Mouse (Mus musculus): ENCODE data around the gene Olfr1047. TPM values are rescaled to one million over a fixed set of nuclear protein-coding genes. Genes with fewer than 3 reads are reported as not detected.
"Not testable (repeated sequence)": the region's sequence is repeated elsewhere in the genome, so short reads cannot be mapped to it uniquely, and the experiment has no call there.

The Olfr1047 gene
- polyA plus RNA-seq (2012; rRNA removed) = not detected in 2 replicates

GRCm38 (mm10) chr2:86231301-86231700 is at the start of gene Olfr1047:
Gene Olfr1047, minus strand, starts transcription at chr2:86231401.
- DNase-seq (ENCODE audit: low read depth) = no peak

GRCm38 (mm10) chr2:86278988-86279387 is 47.8 kb upstream of the Olfr1047 start, which contains the start of gene Olfr1051:
Gene Olfr1051, minus strand, starts transcription at chr2:86279088.
- not testable (repeated sequence) for DNase-seq (ENCODE audit: low read depth)

- not testable (repeated sequence) for DNase-seq (ENCODE audit: low read depth)
These were observed 27.0 kb upstream of the Olfr1047 start, which contains the start of gene Olfr1049 for GRCm38 (mm10) chr2:86258228-86258627. Gene Olfr1049, minus strand, starts transcription at chr2:86258328.

GRCm38 (mm10) chr2:86240189-86240588 is 9.0 kb upstream of the Olfr1047 start, which contains the start of gene Olfr1048:
Gene Olfr1048, minus strand, starts transcription at chr2:86240289.
- DNase-seq (ENCODE audit: low read depth) = no peak

- no peak for DNase-seq (ENCODE audit: low read depth)
These were observed 12.0 kb downstream of the Olfr1047 start, which contains the start of gene Olfr1046 for GRCm38 (mm10) chr2:86219214-86219613. Gene Olfr1046, minus strand, starts transcription at chr2:86219314.

- DNase-seq (ENCODE audit: low read depth) = no peak
These were observed 28.3 kb downstream of the Olfr1047 start, which contains the start of gene Olfr1045 for GRCm38 (mm10) chr2:86202909-86203308. Gene Olfr1045, minus strand, starts transcription at chr2:86203009.

- DNase-seq (ENCODE audit: low read depth) = no peak
These were observed 35.3 kb downstream of the Olfr1047 start for GRCm38 (mm10) chr2:86195863-86196262.

- no peak for DNase-seq (ENCODE audit: low read depth)
These were observed 45.6 kb downstream of the Olfr1047 start, which contains the start of gene Olfr52 for GRCm38 (mm10) chr2:86185583-86185982. Gene Olfr52, minus strand, starts transcription at chr2:86185683.

- no peak for DNase-seq (ENCODE audit: low read depth)
These were observed 51.3 kb downstream of the Olfr1047 start for GRCm38 (mm10) chr2:86179950-86180349.

GRCm38 (mm10) chr2:86177720-86178119 is 53.5 kb downstream of the Olfr1047 start, which contains the start of gene Olfr1044:
Gene Olfr1044, minus strand, starts transcription at chr2:86177820.
- DNase-seq (ENCODE audit: low read depth) = no peak

Other genes with a start within 250 kb of the Olfr1047 start
- gene Olfr1031, start 241.1 kb downstream of the Olfr1047 start, polyA plus RNA-seq (2012; rRNA removed) = not detected in 2 replicates
- gene Olfr1032, start 225.9 kb downstream of the Olfr1047 start, polyA plus RNA-seq (2012; rRNA removed) = not detected in 2 replicates
- gene Olfr1033, start 210.8 kb downstream of the Olfr1047 start, polyA plus RNA-seq (2012; rRNA removed) = 0.61 and 1.0 TPM in 2 replicates
- gene Olfr1034, start 185.5 kb downstream of the Olfr1047 start, polyA plus RNA-seq (2012; rRNA removed) = 0.13 and 0.14 TPM in 2 replicates
- gene Olfr1036, start 157.4 kb downstream of the Olfr1047 start, polyA plus RNA-seq (2012; rRNA removed) = not detected in 2 replicates
- not detected in 2 replicates for gene Olfr1037, start 144.0 kb downstream of the Olfr1047 start, polyA plus RNA-seq (2012; rRNA removed)
- 0.03 TPM in 1 of 2 replicates, not detected in the other for gene Olfr1039, start 95.5 kb downstream of the Olfr1047 start, polyA plus RNA-seq (2012; rRNA removed)
- gene Olfr1040, start 84.7 kb downstream of the Olfr1047 start, polyA plus RNA-seq (2012; rRNA removed) = not detected in 2 replicates
- gene Olfr1042, start 69.6 kb downstream of the Olfr1047 start, polyA plus RNA-seq (2012; rRNA removed) = not detected in 2 replicates
- not detected in 2 replicates for gene Olfr1043, start 63.9 kb downstream of the Olfr1047 start, polyA plus RNA-seq (2012; rRNA removed)
- not detected in 2 replicates for gene Olfr1044, start 53.6 kb downstream of the Olfr1047 start, polyA plus RNA-seq (2012; rRNA removed)
- gene Olfr52, start 45.7 kb downstream of the Olfr1047 start, polyA plus RNA-seq (2012; rRNA removed) = not detected in 2 replicates
- gene Olfr1045, start 28.4 kb downstream of the Olfr1047 start, polyA plus RNA-seq (2012; rRNA removed) = not detected in 2 replicates
- not detected in 2 replicates for gene Olfr1046, start 12.1 kb downstream of the Olfr1047 start, polyA plus RNA-seq (2012; rRNA removed)
- not detected in 2 replicates for gene Olfr1048, start 8.9 kb upstream of the Olfr1047 start, polyA plus RNA-seq (2012; rRNA removed)
- not detected in 2 replicates for gene Olfr1049, start 26.9 kb upstream of the Olfr1047 start, polyA plus RNA-seq (2012; rRNA removed)
- gene Olfr1051, start 47.7 kb upstream of the Olfr1047 start, polyA plus RNA-seq (2012; rRNA removed) = not detected in 2 replicates
- not detected in 2 replicates for gene Olfr1052, start 61.1 kb upstream of the Olfr1047 start, polyA plus RNA-seq (2012; rRNA removed)
- gene Olfr1053, start 83.9 kb upstream of the Olfr1047 start, polyA plus RNA-seq (2012; rRNA removed) = not detected in 2 replicates
- gene Olfr1054, start 104.0 kb upstream of the Olfr1047 start, polyA plus RNA-seq (2012; rRNA removed) = not detected in 2 replicates
- not detected in 2 replicates for gene Olfr1055, start 118.9 kb upstream of the Olfr1047 start, polyA plus RNA-seq (2012; rRNA removed)
- not detected in 2 replicates for gene Olfr1056, start 131.1 kb upstream of the Olfr1047 start, polyA plus RNA-seq (2012; rRNA removed)
- not detected in 2 replicates for gene Olfr1057, start 147.0 kb upstream of the Olfr1047 start, polyA plus RNA-seq (2012; rRNA removed)
- gene Olfr1058, start 157.2 kb upstream of the Olfr1047 start, polyA plus RNA-seq (2012; rRNA removed) = not detected in 2 replicates
- not detected in 2 replicates for gene Olfr1061, start 182.6 kb upstream of the Olfr1047 start, polyA plus RNA-seq (2012; rRNA removed)
- gene Olfr1062, start 195.3 kb upstream of the Olfr1047 start, polyA plus RNA-seq (2012; rRNA removed) = not detected in 2 replicates
- gene Olfr1065, start 219.2 kb upstream of the Olfr1047 start, polyA plus RNA-seq (2012; rRNA removed) = not detected in 2 replicates
- gene Olfr1066, start 224.9 kb upstream of the Olfr1047 start, polyA plus RNA-seq (2012; rRNA removed) = not detected in 2 replicates

Data from gonadal fat pad, adult 2 months (tissue).